Mouse (Mus musculus) cerebellum, adult 9-11 months (tissue): ENCODE data around the gene Elmo3.

Source experiments
- DNase-seq: peaks from one replicate; pipeline ENCODE4 v3.0.0; 2022

Gene Elmo3

DNA sequence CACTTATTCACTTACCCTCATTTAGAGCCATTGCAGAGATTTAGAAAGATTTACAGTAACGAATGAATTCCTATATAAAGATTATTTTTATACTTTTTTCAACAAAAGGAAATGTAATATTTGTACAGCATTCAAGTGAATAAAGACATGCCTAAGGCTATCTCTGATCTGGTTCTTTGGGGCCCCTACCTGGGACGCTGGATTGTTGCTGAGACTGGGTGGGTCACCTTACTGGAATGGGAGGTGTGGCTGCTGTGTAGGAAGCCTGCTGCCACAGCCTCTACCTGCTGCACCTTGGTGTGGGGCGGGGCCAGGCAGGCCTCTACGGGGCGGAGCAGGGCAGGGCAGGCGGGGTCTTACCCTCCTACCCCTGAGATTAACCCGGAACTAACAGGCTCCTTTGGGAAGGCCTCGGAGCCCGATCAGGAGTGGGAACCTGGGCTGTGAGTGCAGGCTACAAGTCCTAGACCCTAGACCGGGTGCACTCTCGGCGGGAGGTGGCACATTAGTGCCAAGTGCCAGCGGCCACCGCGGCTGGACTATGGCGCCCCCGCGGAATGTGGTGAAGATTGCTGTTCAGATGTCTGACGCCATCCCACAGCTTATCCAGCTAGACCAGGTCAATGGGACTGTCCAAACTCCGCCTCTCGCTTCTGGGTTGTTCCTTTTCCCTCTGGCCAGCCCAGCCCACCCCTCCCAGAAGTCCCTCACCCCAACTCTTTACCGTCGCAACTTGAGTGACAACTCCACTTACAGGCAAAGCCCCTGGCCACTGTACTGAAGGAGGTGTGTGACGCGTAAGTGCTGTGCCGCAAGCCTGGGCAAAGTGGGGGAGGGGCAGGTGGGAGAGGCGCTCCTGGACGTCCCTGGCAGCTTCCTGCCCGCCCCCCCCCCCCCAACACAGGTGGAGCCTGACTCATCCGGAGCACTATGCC lies at the start of gene Elmo3:
Elmo3 (plus strand) TSS at position 391 of the 935 bp plus-strand sequence.
- peak; percentile 88 for DNase-seq

DNA sequence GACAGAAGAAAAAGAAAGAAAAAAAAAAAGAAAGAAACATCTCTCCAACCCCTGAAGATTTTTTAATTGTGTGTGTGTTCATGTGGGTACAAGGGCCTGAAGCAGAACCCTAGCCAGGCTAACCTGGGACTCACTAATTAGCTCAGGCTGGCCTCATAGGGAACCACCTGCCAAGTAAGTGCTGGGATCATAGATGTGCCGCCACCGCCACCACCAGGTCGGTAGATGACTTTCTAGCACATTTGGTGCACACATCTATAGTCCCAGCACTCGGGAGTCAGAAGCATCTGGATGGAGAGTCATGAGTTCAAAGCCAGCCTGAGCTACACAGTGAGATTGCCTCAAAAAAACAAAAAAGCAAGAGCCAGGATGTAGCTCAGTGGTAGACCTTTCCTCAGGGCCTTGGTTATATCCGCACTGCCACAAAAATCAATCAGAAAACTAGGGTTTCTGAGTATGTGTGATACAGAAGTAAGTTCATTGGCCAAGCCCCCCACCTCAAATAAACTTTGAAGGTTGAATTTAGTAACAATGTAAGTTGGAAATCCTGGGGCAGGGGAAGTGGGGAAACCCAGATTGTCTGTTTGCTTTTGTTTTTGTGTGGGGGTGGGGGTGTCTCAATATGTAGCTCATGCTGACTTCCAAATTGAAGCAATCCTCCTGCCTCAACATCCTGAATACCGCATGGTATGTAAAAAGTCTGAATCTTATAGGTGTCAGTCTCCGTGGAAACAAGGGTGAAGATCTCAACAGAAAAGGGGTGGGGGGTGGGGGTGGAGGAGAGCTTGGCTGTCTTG lies 47.9 kb upstream of the Elmo3 start:
- no peak for DNase-seq

DNA sequence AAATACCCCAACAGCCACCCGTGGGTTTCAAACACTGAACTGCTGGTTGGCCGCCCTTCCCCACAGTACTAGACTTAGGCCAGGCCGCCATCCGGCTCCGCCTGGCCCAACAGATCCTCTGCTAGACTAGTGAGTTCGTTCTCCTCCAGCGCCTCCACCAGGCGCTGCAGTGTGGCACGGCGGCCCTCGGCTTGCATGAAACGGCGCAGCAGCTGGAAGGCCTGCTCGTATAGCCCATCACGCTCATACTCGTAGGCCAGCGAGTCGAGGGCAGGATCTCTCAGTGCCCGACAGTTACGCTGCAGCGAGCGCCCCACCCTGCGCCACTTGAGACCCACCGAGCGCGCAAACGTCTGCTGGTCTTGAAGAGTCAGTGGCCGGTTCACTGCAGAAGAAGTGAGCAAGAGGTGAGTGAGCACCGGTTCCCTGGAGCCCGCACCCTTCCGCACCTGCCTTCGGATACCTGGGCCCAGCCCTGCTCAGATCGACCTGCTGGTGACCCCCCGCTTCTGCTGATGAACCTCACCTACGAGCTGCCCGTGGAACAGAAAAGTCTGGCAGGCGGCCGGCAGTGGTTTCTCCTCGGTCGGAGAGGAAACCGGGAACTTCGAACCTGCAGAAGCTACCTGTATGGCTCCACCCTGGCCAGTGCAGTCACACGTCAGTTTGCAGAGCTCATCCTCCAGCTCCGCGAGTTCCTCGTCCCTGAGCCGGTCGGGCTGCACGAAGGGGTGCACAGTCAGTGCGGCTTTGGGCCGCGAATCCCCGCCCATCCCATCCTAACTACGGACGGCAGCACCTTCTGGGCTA lies 46.3 kb upstream of the Elmo3 start:
- peak; percentile 46 for DNase-seq

DNA sequence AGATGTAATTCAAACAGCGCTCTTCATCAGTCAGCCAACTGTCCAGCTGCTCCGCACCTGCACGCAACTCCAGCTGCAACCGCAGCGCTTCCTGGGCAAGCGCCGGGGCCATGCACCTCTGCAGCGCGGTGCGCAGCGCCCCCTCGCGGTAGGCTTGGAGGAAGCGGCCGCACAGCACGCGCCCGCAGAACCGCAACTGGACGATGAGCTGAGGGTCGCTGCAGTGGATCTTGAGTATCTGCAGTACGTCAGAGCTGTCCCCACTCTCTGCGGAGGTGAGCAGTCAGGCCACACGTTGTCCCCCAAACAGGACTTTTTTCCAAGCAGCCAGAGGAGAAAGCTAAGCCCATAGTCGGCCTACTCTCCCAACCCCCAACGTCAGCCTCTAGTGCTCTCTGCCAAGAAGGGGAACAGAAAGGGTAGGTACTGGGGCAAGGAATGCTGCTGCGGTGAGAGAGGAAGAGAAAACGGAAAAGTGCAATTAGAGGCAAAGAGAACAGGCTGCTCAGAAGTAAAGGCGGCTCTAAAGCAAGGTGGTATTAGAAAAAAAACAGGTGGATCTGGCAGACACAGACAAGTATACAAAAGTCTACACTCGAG lies 45.6 kb upstream of the Elmo3 start:
- peak; percentile 67 for DNase-seq

DNA sequence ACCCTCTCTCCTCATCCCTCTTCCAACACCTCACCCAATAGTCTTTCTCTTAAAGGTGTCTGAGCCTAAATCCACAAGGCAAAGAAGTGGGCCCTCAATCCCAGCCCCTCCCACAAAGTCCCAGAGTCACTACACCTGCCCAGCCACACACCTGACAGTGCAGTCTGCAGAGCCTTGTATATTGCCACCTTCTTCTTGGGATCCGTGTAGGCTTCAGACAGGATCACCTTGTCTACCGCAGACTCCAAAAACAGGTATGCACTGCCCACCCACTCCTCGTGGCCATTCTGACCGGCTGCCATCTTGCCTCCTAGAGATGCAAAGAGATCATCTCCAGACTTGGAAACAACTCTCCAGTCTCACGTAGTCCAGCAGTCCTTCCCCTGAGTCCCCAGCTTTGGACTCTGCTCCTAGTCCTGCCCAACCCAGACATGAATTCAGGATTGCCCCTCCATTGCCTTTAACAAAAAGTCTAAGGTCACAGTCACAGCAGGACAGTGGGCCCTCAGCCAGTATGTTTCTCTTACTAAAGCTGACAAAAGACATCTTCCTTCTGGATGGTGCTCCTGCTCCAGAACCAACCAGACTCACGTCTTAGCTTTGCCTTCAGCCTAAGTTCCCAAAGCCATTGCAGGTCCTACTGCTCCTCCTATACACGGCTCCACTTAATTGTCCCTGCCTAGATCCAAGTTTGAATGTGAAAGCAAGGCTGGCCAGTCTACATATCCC lies 44.9 kb upstream of the Elmo3 start:
- DNase-seq: peak; percentile 26

DNA sequence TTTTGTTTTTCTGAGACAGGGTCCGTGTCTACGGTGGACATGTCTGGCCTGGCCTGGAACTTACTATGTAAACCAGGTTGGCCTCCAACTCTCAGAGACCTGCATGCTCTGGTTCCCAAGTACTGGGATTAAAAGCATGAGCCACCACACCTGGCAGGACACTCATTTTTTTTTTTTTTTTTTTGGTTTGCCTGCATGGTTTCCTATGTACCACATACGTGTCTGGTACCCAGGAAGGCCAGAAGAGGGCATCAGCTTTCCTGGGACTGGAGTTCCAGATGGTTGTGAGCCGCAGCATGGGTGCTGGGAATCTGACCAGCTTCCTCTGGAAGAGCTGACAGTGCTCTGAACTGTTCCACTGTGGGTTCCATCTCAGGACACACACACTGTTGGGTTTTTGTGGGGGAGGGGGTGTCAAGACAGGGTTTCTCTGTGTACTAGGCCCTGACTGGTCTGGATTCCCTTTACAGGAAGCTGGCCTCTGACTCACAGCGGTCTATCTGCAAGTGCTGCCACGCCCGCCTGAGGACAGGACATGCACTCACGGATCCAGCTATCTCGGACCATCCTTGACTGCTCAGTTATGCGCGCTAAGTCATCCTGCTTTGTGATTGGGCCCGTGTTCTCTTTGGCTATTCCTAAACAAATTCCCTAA lies 43.9 kb upstream of the Elmo3 start:
- no peak for DNase-seq

DNA sequence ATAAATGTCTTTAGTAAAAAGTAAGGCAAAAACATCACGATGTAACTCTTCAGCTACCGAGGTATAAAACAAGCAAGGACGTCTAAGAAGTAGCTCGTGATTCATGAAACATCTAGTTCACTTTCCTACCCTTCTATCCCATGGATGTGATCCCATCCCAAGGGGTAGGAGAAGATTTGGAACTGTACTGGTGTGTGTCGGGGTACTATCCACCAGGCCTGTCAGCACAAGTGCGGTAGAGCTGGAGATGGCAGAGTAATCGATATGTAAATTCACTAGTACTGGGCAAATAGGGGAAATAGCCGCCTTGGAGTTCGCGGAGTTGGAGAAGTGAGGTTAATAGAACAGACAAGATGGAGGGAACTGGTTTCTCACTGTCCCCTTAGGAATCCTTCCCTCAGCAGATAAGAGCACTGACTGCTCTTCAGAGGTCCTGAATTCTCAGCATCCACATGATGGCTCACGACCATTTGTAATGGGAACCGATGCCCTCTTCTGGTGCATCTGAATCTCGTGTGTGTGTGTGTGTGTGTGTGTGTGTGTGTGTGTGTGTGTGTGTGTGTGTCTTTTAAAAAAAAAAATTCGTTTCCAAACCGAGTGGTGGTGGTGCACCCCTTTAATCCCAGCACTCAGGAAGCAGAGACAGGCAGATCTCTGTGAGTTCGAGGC lies 42.0 kb upstream of the Elmo3 start:
- DNase-seq: no peak

DNA sequence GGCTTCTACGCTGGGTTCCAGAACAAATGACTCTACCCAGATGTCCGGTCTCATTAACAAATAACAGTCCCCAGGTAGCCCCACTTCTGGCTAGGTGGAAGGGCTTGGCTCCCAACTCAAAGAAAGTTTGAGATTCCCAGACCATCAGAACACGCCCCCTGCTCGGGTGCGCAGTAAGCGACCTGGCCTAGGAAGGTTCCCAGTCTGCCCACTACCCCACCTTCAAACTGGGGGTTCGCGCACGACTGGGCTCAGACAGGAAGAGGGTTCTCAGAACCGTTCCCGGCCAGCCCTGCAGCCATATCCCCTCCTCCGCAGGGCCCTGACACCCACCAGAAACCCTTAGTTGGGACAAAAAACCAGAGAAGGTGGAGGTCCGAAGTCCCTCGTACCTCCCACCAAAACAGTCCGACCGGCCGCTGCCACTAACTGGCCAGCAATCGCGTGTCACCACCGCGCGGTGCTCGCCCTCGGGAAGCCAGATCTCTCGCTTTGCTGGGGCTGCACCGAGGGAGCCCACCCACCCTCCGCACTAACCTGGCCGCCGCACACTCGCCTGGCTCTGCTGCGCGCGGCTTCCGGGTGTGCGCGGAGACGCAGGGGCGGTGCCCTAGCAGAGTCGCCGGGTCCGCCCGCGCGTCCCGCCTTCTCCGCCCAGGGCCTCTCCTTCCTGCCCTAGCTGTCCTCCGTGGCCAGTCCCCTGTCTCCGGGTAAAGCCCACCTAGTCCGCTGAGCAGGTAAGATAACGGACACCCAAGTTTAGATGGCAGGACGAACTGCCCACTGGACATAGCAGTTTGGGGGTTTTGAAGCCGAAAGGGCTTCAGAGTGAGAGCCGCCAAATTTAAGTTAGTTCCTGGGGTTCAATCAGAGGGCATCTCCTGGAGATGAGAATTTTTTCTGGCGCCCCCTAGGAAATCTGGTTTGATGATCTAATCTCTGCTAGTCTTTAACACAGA lies 41.1 kb upstream of the Elmo3 start, which contains the start of the genes Tradd and Fbxl8:
Tradd (minus strand) TSS at position 586 of the 959 bp plus-strand sequence.
Fbxl8 (plus strand) TSS at position 625 of the 959 bp plus-strand sequence.
- peak; percentile 66 for DNase-seq

DNA sequence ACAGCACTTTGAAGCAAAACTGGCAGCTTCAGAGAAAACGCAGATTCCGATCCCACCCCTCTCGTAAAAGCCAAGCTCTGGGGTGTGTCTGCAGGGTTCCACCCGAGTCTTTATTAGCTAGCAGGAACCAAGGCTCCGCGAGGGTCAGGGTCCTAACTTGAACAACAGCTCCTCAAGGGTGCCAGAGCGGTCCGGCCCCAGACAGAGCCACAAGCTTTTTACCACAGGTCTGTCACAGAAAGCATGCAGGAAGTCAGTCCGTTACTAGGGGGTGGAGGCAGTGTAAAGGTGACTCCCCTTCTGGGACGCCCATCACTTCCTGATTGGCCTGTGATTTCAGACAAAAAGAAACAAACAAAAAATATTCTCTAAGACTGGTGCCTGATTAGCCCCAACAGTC lies 40.3 kb upstream of the Elmo3 start:
- DNase-seq: peak; percentile 31

DNA sequence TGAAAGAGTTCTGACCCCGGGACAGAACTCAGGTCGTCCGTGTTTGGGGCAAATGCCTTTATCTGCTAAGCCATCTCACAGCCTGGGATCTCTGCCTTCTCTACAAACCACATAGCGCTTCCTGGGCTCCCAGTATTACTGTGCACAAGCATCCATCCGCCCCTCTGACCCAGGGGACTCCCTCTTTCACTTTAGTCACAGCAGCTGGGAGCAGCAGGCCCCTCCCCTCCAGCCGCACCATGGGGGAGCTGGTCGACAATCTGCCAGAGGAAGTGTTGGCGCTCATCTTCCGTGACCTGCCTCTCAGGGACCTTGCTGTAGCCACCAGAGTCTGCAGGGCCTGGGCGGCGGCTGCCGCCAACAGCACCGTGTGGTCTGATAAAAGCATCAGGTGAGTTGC lies 38.6 kb upstream of the Elmo3 start:
- DNase-seq: peak; percentile 41

DNA sequence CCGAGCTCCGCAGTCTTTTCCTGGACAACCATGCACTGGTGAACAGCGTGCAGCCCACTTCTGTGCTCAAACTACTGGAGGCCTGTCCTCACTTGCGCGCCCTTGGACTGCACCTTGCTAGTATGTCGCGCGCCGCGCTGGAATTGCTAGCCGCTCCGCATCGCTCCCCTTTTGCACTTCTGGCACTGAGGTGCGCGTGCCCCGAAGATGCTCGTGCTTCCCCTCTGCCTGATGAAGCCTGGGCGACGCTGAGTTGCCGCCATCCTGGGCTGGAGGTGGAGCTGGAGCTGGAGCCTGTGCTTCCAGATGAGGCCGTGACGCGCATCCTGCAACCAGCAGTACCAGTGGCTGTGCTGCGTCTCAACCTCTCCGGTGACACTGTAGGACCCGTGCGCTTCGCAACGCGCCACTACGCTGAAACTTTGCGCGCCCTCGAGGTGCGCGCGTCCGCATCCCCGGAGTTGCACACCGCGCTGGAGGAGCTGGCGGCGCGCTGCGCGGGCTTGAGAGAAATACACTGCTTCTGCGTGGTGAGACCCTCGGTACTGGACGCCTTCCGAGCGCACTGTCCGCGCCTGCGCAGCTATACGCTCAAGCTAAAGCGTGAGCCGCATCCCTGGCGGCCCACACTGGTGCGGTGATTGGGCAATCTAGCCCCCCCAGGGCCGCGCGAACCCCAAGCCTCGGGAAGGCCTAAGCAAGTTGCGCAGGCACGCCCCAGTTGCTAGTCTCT lies 36.9 kb upstream of the Elmo3 start:
- peak; percentile 84 for DNase-seq

DNA sequence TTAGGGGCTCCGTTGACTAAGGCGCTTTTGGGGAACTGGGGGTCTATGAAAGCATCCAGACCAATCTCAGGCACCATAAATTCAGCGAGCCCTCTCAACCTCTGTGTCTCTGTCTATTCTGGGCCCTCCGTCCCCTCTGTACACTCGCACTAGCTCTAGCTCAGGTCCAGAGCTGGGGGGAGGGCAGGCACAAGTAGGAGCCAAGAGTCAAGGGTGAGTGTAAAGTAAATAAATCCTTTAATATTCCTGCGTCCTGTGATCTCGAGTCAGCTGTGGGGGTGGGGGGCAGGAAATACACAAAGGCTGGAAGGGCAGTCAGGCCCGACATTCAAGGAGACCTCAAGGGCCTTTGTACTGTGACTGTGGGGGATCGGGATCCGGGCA lies 36.3 kb upstream of the Elmo3 start:
- DNase-seq: no peak

DNA sequence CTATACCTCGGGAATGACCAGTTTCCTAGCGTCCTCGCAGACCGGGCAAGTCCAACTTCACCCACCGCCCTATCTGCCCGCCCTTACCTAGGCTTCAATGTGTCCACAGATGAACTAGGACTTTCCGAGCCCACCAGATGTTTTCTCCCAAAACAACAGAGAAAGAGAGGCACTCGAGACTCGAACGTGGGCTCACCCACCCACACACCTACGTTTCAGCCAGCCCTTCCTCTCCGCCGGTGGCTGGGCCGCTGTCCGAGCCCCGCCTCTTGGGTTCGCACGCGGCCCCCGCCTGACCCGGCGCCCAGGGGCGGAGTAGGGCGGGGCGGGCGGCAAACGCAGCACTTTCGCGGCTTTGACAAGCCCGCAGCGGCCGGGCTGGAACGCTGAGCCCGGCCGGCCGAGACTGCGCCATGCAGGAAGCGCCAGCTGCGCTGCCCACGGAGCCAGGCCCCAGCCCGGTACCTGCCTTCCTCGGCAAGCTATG lies 35.9 kb upstream of the Elmo3 start, which contains the start of gene Hsf4:
Hsf4 (plus strand) TSS at position 341 of the 487 bp plus-strand sequence.
- peak; percentile 77 for DNase-seq

DNA sequence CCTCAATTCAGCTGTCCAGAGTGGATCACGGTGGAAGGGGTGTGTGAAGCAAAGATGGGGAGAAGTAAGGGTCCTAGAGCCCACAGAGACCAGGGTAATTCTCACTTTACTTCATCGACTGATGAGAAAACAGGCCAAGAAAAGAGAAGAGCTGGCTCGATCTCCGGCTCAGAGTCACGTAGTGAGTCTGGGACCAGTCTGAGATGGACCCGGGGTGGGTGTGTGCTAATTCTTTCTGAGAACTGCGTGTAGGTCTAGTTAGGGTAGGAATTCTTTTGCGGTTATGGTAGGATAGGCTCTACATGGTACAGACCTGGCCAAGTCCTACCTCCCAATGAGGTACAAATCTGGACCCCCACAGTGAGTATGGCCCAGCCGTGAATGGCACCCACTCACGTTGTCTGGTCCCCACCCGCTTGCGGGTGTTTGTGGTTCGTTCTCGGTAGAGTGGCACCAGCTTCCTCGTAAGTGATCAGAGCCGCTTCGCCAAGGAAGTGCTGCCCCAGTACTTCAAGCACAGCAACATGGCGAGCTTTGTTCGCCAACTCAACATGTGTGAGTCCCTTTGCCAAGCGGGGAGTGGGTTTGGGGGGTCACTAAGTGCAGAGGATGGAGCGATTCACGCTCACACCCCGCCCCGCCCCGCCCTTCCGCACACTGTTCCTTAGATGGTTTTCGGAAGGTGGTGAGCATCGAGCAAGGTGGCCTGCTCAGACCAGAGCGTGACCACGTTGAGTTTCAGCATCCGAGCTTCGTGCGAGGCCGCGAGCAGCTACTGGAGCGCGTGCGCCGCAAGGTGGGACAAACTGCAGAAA lies 35.1 kb upstream of the Elmo3 start:
- DNase-seq: peak; percentile 65

DNA sequence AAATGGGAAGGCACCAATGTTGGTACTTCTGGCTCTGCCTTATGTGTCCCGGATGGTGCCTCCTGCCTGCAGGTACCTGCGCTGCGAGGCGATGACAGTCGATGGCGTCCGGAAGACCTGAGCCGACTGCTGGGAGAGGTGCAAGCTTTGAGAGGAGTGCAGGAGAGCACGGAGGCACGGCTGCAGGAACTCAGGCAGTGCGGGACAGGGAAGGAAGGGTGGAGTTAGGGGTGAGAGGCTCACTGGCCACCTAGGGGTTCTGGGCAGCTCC lies 34.5 kb upstream of the Elmo3 start:
- peak; percentile 37 for DNase-seq

DNA sequence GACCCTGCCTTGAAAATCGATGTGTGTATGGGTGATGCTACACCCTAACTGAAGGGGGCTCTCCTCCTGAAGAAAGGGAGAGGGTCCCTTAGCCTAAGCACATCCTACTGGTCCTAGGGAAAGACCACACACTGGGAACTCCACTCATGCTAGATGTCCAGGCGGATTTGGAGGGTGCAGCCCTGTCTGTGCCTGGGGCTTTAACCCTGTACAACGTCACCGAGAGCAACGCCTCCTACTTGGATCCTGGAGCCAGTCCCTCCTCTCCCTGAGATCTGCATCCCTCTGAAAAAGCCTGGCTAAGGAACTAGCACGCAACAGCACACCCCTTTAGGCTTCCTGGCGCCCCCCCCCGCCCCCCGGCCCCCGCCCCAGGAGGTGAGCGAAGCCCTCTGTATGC lies 30.0 kb upstream of the Elmo3 start:
- no peak for DNase-seq

DNA sequence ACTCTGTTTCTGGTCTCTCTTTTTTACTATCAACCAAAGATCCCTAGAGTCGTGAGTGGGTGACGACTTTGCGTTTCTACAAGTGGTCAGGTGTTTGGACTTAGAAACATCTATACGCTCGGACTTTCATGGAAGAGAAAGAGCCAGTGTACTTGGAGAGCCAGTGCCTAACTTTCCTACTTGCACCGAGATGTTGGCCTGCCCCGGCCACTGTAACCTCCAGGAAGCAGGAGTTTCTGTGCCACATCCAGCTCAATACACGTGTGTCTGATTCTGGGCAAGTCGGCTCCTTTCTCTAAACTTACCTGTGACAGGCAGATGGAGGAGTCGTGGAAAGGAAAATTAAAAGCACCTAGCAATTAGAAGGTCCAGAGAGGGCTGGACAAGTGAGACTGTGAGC lies 29.6 kb upstream of the Elmo3 start, which contains the start of gene Nol3:
Nol3 (plus strand) TSS at position 301 of the 400 bp plus-strand sequence.
- DNase-seq: no peak
